Mouse (Mus musculus): Measurements from ENCODE around the gene Mrap2. TPM values are rescaled to one million over a fixed set of nuclear protein-coding genes. Genes with fewer than 3 reads are reported as not detected.
"Not testable (repeated sequence)": the region's sequence is repeated elsewhere in the genome, so short reads cannot be mapped to it uniquely, and the experiment has no call there.

Mrap2 gene
- 1 to 10 TPM in 1 of 2 experiments, under 1 TPM in 1; 0.75 to 1.2 TPM for total RNA-seq (2021)
- long read RNA-seq, experiment 1, partial matches to known transcripts, result 0 of 1 reads
- long read RNA-seq, experiment 1, other reads (novel, unspliced or antisense), result 1 of 1 reads
- long read RNA-seq, experiment 2, result 0 reads

DNA sequence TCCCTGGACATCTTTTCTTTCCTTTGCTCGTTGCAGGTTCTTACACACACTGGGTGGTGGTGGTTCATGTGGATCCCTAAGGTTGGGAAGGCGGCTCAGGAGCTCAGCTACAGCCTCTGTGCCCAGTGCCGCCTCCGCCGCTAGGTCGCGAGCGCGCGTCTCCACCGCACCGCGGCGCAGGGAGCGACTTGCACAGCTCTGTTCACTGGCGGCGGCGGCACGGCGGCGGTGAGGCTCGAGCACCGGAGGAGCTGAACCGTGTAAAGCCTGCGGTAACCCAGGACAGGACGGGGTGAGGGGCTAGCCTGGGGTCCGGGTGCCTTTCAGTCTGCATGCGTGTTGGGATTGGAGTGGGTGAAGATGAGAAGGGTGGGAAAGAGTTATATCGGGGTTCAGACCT lies at the start of gene Mrap2:
Gene Mrap2 (plus strand): TSS at position 201 of the 400 bp plus-strand sequence.
- DNase-seq, result peak; percentile 43

DNA sequence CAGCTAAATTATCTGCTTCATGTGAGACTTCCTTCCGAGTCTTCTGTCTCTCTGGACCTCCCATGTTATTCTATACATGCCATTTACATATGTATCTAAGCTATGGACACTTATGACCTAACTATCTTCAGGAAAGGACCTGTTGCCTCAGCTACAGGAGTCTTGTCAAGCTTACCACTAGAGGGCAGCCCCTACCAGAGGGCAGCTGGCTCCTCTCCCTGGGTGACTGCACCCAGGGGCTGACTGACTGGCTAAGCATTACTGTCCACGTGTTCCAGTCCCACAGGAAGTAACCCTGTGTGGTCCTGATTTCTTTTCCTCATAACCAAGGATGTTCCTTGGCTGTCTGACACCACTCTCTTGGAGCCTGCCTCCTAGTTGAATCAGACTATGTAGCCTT lies 46.1 kb upstream of the Mrap2 start:
- DNase-seq, result no peak

DNA sequence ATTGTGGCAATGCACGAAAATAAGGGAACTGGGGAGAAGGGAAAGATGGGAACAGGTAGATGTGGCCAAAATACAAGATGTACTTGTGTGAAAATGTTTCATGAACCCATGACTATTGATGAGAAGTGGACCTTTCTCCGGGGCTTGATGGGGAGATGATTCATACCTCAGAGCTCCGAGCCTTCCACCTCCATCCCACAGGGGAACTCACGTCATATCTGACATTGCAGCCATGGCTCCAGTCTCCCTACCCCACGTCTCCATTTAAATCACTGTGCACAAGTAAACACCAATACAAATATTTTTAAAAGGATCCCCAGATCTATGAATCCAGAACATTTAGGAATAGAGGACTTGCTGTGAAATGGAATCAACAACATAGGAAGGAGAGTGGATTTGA lies 29.1 kb upstream of the Mrap2 start:
- no peak for DNase-seq

DNA sequence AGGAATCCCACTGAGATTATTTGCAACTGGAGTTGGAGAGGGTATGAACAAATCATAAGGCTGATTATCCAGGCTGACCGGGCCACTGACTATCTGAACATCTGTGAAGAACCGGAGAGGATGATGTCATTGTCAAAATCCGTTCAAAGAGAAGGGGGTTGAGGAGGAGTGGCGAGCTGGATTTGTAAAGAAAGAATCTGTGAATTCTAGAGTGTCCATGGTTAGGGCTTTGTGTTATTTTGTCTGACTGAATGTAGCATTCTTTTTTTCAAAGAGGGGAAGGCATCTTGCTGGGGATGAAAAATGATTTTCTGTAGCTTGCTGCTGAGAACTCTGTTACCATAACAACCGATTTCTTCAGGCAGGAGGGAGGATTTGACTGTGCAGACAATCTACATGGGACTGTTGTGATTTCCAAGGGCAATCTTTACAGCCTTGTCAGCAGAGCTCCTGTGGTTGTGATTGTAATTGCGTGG lies 28.6 kb upstream of the Mrap2 start:
- no peak for DNase-seq

DNA sequence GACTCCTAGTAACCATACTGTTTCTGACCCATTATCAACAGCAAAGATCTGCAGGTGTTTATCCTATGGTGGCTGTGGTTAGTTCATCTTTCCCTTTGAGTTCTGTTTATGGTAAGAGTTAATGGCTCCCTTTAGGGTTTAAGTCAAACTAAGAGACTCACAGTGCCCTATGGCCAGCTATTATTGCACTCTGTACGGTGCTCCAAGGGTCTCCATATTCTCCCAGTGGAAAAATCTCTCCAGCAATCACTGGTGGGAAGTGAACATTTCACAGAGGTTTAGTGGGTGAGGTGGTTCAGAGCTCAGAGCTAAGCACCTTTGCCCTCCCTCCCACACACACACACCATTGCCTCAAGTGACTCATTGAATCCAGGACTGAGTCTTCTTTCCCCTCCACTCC lies 28.1 kb upstream of the Mrap2 start:
- no peak for DNase-seq

DNA sequence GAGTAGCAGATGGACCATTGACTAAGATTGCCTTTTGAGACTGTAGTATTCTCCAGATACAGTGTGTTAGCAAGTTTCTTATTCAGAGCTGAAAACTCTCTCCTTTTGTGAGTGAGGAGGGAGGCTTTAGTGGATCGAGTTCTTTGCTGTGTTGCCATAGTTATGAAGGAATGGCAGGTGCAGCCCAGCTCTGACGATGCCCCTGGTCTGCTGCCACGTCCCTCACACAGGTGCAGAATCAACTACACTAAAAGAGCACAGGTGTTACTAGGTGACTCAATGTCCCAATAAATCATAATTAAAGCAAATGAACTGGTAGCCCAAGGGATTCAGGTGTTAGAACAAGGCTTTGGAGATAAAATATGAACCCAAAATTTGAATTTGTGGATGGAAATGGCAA lies 25.1 kb upstream of the Mrap2 start:
- DNase-seq, result no peak

DNA sequence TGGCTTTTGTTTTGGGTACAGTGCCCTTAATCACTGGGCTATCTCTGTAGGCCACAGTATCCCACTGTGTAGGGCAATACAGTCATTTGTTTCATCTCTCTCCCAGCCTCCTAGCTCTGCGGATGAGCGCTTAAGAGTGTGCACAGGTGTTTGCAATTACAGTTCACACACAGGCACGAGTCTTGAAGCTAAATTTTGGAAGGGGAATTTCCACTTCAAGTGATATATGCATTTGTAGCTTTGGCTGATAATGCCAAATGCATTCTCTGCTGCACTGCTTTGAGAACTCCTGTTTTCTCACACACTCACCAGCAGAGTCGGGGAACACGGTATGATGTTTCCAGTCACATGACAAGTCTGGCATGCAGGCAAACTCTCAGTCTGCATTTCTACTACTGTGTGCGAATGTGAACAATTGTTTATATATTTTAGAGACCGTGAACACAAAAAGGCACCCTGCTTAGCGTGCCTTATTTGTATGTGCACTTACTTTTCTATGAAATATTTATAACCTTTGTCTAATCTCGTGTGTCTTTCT lies 22.1 kb upstream of the Mrap2 start:
- DNase-seq, result no peak

DNA sequence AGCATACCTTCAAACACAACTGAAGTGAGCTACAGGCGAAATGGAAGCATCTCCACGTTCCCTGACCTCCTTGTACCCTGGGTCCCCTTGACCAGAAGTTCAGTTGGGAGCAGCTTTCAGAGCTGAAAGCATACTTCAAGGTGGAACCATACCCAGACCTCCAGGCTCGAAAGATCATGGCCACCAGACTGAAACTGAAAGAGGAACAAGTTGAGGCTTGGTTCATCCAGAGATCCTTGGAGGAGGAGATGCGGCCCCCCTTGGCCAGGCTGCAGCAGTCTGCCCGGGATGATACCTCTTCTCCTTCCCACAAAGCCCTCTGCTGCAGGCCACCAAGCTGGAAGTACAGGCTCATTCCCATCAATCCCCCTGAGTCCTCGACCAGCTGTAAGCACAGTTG lies 17.1 kb upstream of the Mrap2 start:
- not testable (repeated sequence) for DNase-seq

DNA sequence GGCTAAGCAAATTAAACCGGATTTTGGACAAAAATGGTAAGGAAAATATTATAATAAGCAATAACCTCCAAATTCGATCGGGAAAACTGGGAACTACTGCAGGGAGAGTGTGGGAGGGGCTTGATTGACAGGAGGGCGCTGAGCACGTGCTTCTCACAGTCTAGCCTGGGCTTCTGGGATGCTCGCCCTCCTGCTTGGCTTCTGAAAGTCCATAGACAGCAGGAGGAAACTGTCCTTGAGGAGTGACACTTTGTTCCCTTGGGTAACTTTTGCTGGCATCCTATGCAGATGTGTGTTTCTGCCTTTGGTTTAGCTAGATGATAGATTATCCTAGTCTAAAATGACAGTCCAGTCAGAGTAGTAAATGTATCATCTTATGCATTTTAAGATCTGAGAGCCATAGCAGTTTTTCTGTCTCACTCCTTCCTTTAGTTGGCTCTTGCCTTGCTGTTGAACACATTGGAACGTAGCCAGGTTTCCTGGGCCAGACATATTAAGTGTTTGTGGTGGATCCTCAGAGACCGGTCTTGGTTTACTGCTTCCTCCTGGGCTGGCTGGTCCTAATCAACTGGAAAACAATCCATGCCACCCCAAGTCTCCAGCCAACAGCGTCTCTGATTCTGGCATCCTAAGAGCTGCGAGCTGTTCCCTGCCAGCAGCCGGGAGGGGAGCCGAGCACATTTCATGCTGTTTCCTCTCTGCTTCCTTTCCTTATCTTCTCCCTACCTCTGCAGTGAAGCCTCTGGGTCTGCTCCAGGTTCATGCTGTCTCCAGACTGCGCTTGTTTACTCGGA lies 8.1 kb upstream of the Mrap2 start:
- peak; percentile 8 for DNase-seq

DNA sequence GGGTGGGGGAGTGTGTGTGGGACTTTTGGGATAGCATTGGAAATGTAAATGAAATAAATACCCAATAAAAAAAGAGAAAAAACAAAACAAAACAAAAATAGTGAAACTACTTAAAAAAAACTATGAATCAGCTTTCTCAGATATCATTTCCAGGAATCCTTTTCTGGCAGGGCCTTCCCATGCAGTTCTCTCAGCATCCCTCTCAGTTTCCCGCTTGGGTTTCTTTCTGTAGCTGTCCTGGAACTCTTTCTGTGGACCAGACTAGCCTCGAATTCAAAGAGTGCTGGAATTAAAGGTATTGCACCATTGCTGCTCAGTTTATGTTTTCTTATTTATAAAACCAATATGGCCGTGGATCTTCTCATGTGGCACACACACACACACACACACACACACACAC lies 1.0 kb upstream of the Mrap2 start:
- no peak for DNase-seq

DNA sequence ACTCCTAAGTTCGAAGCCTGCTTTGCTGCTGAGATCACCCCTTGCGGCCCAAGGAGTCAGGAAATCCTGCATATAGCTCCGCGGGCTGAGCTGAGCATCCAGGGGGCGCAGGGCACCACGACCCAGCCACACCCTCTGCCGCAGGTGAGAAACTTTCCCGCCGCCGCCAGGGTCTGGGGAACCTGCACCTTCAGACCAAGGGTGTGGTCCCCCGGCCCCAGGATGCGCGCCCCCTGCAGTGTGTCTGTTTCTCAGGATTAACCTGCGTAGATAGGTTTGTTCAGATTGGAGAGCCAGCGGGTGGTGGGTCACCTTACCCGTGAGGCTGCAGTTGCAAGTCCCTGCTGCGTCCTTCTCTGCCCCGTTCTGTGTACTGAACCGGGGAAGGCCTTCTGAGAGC lies 426 bp downstream of the Mrap2 start:
- peak; percentile 8 for DNase-seq

DNA sequence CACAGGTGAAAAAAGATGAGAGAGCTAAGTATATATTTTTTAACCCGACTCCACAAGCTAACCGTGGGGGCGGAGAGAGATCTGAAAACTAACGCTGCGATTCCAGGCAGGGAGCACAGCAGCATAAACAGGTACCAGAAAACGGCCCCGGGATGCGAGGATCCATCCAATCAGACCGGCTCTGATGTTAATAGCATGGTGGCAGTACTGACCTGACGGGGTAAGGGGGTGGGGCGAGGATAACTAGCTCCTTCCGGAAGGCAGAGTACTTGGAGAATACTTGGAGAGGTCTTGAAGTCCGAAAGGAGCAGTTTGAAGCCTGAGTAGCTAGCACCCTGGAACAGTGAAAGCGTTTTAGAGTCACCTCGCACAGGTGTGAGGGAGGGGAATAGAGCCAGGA lies 1.1 kb downstream of the Mrap2 start:
- no peak for DNase-seq

DNA sequence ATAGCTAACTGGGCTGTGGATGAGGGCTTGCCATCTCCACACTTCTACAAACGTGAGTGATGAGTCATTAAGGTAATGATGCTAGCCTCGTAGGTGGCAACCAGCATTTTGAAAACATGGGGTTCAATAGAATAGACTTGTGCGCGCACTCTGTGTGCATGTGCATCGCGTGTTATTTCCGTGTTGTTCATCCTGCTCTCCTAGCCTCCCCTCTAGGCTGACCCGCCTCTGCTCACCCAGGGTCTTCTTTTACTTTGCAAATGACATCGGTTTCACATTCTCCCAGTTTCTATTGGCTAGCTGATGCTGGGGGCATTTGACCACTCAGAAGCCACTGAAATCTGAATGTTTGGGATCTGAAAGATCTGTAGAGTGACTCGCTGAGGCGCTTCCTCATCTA lies 1.6 kb downstream of the Mrap2 start:
- no peak for DNase-seq

DNA sequence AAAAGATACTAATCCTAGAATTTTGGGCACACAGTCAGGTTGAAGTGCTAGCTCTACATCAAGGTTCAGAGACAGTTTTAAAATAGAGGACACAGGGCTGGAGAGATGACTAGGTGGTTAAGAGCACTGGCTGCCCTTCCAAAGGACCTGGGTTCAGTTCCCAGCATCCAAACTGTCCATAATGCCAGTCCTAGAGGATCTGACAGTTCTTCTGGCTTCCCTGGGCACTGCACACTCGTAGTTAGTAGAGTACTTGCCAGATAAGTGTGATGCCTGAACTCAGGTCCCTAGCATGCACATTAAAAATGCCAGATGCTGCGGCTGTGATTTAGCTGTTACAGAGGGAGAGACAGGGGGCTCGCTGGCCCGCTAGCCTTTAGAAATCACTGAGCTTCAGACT lies 2.3 kb downstream of the Mrap2 start:
- no peak for DNase-seq

DNA sequence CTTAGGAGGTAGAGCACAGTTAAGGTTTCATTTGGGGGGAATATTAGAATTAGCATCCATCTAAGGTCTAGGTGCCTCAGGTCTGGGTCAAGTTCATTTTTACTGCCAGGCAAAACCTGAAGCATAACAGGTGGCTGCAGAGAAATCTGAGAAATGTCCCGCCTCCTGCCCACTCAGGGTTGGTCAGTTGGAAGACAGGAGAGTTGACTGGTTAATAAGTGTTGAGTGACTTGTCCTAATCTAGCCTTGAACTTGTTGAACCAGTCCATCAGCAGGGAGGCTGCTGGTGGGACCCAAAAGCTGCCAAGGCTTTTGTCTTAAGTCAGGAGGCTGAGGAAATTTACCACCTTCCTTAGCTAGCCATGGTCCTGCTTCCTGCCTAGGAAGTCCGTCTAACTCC lies 3.8 kb downstream of the Mrap2 start:
- no peak for DNase-seq

DNA sequence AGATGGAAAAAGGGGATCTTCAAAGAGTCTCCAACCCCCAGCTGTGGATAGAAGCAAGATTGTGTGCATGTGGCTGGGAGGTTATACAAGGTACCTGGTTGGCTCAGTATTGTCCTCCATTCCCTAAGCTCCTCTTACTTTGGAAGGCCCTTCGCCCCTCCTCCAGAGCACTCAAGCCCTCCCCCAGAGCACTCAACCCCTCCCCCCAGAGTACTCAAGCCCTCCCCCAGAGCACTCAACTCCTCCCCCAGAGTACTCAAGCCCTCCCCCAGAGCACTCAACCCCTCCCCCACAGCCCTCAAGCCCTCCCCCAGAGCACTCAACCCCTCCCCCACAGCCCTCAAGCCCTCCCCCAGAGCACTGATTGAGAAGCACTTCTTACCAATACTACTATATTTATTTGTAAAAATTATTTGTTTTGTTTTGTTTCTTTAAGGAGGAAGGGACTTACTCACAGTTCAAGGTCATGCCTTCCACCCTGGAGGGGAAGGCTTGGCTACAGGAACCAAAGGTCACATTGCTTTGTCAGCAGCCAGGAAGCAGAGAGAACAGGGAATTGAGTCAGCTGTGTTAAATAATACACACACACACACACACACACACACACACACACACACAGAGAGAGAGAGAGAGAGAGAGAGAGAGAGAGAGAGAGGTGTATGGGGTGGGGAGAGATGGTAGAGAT lies 8.7 kb downstream of the Mrap2 start:
- no peak for DNase-seq

DNA sequence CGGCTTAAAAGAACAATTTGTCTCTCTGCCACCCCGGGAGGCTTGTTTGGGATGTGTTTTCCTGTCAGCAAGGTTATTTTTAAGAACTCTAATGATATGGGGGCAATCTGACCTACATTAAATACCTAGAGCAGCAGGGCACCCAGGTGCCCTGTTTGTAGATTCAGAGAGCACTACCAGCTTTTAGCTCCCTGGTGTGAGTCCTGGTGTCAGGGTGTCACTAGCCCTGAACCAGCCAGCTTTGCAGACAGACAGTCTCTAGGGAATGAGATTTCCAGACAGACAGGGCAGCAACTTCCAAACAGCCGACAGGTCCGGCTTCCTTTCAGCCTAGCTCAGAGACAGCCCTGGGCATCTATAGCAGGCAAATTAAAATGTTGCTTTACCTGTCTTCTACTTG lies 18.5 kb downstream of the Mrap2 start:
- DNase-seq, result no peak

DNA sequence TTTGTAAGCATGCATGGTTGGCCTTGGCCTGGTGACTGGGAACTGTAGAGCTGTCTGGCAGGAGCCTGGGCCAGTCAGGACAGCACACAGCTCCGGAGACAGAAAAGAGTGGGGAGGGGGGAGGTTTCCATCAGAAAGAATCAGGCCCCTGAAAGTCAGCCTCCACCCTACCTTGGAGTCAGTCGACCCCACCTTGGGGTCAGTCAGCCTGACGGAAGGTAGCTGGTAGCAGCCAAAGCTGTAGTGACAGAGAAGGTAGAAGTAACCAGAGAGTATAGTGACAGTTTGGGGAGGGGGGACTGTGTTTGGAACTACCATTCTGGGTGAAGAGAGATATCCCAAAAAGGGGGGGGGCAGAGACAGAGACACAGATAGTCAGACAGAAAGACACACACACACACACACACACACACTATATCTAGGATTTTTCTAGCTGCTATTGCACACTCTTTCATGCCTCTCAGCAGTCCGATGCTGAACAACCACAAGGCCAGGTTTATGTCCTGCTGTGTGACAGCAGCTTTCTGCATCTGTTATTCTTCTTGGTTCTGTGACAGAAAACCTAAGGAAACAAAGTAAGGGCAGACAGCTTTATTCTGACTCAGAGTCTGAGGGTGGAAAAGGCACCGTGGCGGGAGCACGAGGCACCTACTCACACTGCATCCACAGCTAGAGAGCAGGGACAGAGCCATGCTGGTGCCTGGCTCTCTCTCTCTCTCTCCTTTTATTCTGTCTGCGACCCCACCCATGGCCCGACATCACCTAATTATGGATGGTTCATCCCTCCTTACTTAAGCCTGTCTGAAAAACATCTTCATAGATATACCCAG lies 23.1 kb downstream of the Mrap2 start:
- no peak for DNase-seq

DNA sequence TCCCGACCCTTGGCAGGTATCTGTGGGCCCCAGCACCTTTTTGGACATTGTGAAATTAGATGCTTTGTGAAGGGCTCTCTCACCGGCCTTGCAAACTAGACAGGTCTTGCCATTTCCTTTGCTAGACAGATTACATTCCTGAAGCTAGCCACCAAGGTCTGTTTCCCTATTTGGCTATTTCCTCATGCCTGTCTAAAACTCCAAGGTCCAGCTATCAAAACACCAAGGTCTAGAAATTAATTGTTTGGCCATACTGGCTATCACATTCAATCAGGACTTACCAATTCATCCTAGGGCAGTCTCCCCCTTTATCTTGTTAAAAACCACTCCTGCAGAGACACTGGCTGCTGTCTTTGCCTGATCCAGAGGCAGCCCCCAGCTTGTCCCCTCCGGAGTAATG lies 23.9 kb downstream of the Mrap2 start:
- DNase-seq, result no peak

DNA sequence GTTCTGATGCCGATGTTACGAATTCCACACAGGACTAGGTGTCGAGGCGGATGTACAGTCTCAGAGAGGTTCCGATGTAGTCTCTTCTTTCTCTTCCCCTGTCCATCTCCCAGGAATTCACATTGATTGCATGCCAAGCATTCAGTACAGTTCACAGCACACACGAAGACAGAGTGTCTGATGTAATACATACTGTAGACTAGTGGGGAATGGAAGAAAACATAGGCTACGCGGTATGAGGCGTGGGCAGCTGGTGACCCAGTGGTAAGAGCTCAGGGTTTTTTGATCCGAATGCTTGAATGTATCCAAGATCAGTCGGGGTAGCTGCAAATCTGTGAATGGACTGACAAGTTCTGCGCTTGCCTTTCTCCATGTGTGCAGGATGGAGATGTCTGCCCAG lies 25.0 kb downstream of the Mrap2 start:
- DNase-seq, result no peak

DNA sequence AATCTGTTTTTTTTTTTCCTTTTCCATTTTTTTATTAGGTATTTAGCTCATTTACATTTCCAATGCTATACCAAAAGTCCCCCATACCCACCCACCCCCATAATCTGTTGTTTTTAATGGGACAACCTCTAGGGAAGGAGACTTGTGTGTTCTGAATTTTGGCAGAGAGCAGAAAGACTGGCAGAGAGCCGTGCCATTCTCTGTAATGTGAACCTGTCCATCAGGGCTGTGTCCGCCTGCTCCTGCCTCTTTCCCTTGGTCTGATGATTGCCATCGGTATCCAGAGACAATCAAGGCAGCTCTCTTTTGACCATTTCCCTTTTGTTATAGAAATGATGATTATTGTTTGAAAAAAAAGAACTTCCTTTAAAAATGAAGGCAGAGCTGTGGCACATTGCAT lies 26.8 kb downstream of the Mrap2 start:
- DNase-seq, result no peak

DNA sequence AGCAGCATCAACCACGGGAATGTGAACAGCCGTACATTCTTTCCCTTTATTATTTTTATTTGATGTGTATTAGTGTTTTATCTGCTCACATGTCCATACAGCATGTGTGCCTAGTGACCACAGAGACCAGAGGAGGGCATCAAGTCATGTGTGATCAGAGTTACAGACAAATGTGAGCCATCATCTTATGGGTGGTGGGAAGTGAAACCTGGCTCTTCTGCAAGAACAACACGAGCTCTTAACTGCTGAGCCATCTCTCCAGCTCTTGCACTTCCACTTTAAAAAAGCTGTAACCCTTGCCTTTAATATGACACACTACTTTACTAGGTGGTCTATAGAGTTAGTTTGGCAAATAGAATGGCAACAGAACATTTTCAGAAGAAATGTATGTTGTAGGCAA lies 27.4 kb downstream of the Mrap2 start:
- no peak for DNase-seq

DNA sequence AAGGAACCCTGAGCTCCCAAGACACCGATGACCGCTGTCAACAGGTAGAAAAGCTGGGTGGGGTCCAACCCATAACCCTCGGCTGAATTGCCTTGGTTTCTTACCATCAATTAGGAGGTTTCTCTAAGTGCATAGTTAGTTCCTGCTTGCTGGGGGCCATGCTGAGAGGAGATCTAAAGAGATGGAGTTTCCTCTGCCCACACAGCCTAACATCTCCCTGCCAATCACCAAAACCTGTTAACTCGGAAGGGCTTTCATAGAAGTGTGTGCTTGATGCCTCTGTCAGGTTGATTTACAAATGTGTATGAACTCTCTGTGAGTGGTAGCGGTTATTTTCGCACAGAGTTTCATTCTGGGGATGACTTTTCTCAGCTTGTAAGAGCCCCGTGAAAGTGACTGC lies 34.4 kb downstream of the Mrap2 start:
- DNase-seq, result no peak
